Mouse (Mus musculus) frontal cortex, postnatal 14 days (tissue): ENCODE data around the gene Tmem231.

Experiments
- DNase-seq, 2 experiments: peaks; one replicate each; pipeline ENCODE4 v3.0.0; 2022; ENCODE audit warnings: low spot score in 2 of 2

The Tmem231 gene

GRCm38 (mm10) chr8:111933348-111934076 lies at the start of gene Tmem231:
Gene Tmem231, minus strand, starts transcription at chr8:111933881.
- peak; percentile 86 to 87 for DNase-seq

GRCm38 (mm10) chr8:111982116-111982515 lies 48.4 kb upstream of the Tmem231 start:
- no peak for DNase-seq

- no peak for DNase-seq
Measured at GRCm38 (mm10) chr8:111978147-111978546, 44.5 kb upstream of the Tmem231 start.

GRCm38 (mm10) chr8:111976326-111976725 lies 42.6 kb upstream of the Tmem231 start:
- no peak for DNase-seq

GRCm38 (mm10) chr8:111975706-111976105 lies 42.0 kb upstream of the Tmem231 start:
- DNase-seq, result no peak

GRCm38 (mm10) chr8:111974138-111974537 lies 40.5 kb upstream of the Tmem231 start:
- no peak for DNase-seq

GRCm38 (mm10) chr8:111968991-111969390 lies 35.3 kb upstream of the Tmem231 start:
- no peak for DNase-seq

GRCm38 (mm10) chr8:111968541-111968940 lies 34.9 kb upstream of the Tmem231 start:
- DNase-seq, result no peak

- no peak for DNase-seq
Measured at GRCm38 (mm10) chr8:111967246-111967870, 33.7 kb upstream of the Tmem231 start.

- no peak for DNase-seq
Measured at GRCm38 (mm10) chr8:111964849-111965561, 31.3 kb upstream of the Tmem231 start.

GRCm38 (mm10) chr8:111964351-111964750 lies 30.7 kb upstream of the Tmem231 start:
- no peak for DNase-seq

GRCm38 (mm10) chr8:111963546-111963945 lies 29.9 kb upstream of the Tmem231 start:
- no peak for DNase-seq

- DNase-seq, result no peak
Measured at GRCm38 (mm10) chr8:111963091-111963490, 29.4 kb upstream of the Tmem231 start.

- DNase-seq, result no peak
Measured at GRCm38 (mm10) chr8:111962589-111962988, 28.9 kb upstream of the Tmem231 start.

- DNase-seq, result no peak
Measured at GRCm38 (mm10) chr8:111961330-111961729, 27.6 kb upstream of the Tmem231 start.

- DNase-seq, result no peak
Measured at GRCm38 (mm10) chr8:111960591-111961321, 27.1 kb upstream of the Tmem231 start.

- no peak for DNase-seq
Measured at GRCm38 (mm10) chr8:111957231-111957630, 23.6 kb upstream of the Tmem231 start.

- DNase-seq, result no peak
Measured at GRCm38 (mm10) chr8:111955879-111956278, 22.2 kb upstream of the Tmem231 start.

- DNase-seq, result no peak
Measured at GRCm38 (mm10) chr8:111954844-111955594, 21.3 kb upstream of the Tmem231 start.

GRCm38 (mm10) chr8:111951936-111952335 lies 18.3 kb upstream of the Tmem231 start:
- no peak for DNase-seq

GRCm38 (mm10) chr8:111951317-111951716 lies 17.6 kb upstream of the Tmem231 start:
- peak; percentile 36 to 46 for DNase-seq
